Mouse (Mus musculus): ENCODE data around the gene Gm813. TPM values are rescaled to one million over a fixed set of nuclear protein-coding genes. Genes with fewer than 3 reads are reported as not detected.

Gene Gm813
- total and polyA plus RNA-seq, 3 experiments, result not detected

DNA sequence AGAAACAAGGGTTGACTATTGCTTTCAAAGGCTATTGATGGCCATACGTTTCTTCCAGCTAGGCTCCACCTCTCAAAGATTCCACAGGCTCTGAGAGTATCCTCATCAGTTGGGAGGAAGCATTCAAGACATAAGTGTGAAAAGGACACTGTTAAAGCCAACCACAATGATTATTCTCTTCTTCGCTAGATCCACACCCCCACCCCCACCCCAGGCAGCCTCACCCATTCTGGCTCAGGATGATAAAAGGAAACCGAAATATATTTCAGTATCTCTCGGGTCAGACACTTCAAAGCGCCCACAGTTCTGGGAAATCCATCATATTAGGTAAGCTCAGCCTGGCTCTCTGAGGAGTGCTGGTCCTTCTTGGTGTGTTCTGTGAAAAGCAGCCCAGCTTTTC lies 45.0 kb upstream of the Gm813 start:
- H3K79me2 ChIP-seq (replicated peaks; ENCODE audit: control insufficient read depth, extremely low read depth, insufficient read depth, poor library complexity, severe bottlenecking), result no peaks in the 10 kb centered on the region
- H3K4me3 ChIP-seq (replicated peaks in 1 of 3; ENCODE audit: low read depth in 2 of 3, low read length in 2 of 3, poor library complexity in 1 of 3), result no peak overlapping the region
- no peak for TF ChIP-seq TBP (conservative IDR thresholded peaks at IDR 0.05; ENCODE audit: low read depth, low read length)
- no peak for TF ChIP-seq HCFC1 (IDR thresholded peaks at IDR 0.05; ENCODE audit: low read depth, low read length)
- no peak for TF ChIP-seq USF1 (IDR thresholded peaks at IDR 0.05; ENCODE audit: low read depth, low read length)
- TF ChIP-seq ZNF384 (IDR thresholded peaks at IDR 0.05; ENCODE audit: low read depth, low read length), result no peak
- TF ChIP-seq ZC3H11A (IDR thresholded peaks at IDR 0.05; ENCODE audit: low read depth, low read length), result no peak
- TF ChIP-seq SMC3 (IDR thresholded peaks at IDR 0.05; ENCODE audit: low read depth, low read length), result no peak; the same call in 1 of the 2 replicates
- no peak for TF ChIP-seq JUN (IDR thresholded peaks at IDR 0.05; ENCODE audit: insufficient read depth, low read depth, low read length)
- TF ChIP-seq UBTF (IDR thresholded peaks at IDR 0.05; ENCODE audit: low read depth, low read length), result no peak
- no peak for TF ChIP-seq RCOR1 (conservative IDR thresholded peaks at IDR 0.05; ENCODE audit: low read depth, low read length)
- TF ChIP-seq MAFK (IDR thresholded peaks at IDR 0.05; ENCODE audit: insufficient replicate concordance, low read length), result no peak
- TF ChIP-seq IRF4 (IDR thresholded peaks at IDR 0.05; ENCODE audit: low read depth, low read length), result no peak
- no peak for TF ChIP-seq BHLHE40 (IDR thresholded peaks at IDR 0.05; ENCODE audit: low read depth, low read length)
- TF ChIP-seq MYC (IDR thresholded peaks at IDR 0.05; ENCODE audit: low read depth, low read length), result no peak
- TF ChIP-seq SIN3A (IDR thresholded peaks at IDR 0.05; ENCODE audit: low read length), result no peak
- TF ChIP-seq MAZ (IDR thresholded peaks at IDR 0.05; ENCODE audit: low read depth, low read length), result no peak
- no peak for TF ChIP-seq POLR2A (IDR thresholded peaks at IDR 0.05; ENCODE audit: low read depth, low read length)
- TF ChIP-seq CHD1 (IDR thresholded peaks at IDR 0.05; ENCODE audit: low read depth, low read length), result no peak
- no peak for TF ChIP-seq TCF12 (IDR thresholded peaks at IDR 0.05; ENCODE audit: low read depth, low read length)
- no peak for TF ChIP-seq CTCF (conservative IDR thresholded peaks at IDR 0.05 in 1 of 2, IDR thresholded peaks at IDR 0.05 in 1 of 2; ENCODE audit: low read depth in 2 of 2, low read length in 2 of 2)
- TF ChIP-seq ZKSCAN1 (IDR thresholded peaks at IDR 0.05; ENCODE audit: borderline replicate concordance, low read depth, low read length), result no peak
- no peak overlapping the region for H3K9ac ChIP-seq (ENCODE audit: insufficient read depth, low read depth)
- H3K9me3 ChIP-seq (replicated peaks; ENCODE audit: low read length), result no peaks in the 10 kb centered on the region
- no peak overlapping the region for H3K4me2 ChIP-seq (ENCODE audit: insufficient read depth, low read depth, poor library complexity, severe bottlenecking)
- peaks cover 2% of the 10 kb centered on the region for H3K27me3 ChIP-seq (replicated peaks)
- no peaks in the 10 kb centered on the region for H3K4me1 ChIP-seq (ENCODE audit: control insufficient read depth in 1 of 2, insufficient read depth in 2 of 2)
- in situ Hi-C loops (cut with MboI; ENCODE audit: low pct_ligation_motif_present, low pct_unique_long_range_greater_than_20kb, low sequenced_read_pairs), result loop anchor here (5.0 to 25.0 kb wide), 4 partner anchors 210 to 1000 kb away; partner anchors contain the start of gene Gabrr3
- dilution Hi-C loops (cut with MboI; ENCODE audit: extremely low pct_ligation_motif_present, extremely low pct_unique_long_range_greater_than_20kb, low sequenced_read_pairs), result no loop called here
- H3K27ac ChIP-seq (ENCODE audit: insufficient read depth, low read depth), result no peak overlapping the region
- no peaks in the 10 kb centered on the region for H3K36me3 ChIP-seq (replicated peaks in 1 of 2; ENCODE audit: control insufficient read depth in 1 of 2, insufficient read depth in 1 of 2, low read length in 1 of 2)
- DNase-seq (ENCODE audit: extremely low read depth), result no peak

DNA sequence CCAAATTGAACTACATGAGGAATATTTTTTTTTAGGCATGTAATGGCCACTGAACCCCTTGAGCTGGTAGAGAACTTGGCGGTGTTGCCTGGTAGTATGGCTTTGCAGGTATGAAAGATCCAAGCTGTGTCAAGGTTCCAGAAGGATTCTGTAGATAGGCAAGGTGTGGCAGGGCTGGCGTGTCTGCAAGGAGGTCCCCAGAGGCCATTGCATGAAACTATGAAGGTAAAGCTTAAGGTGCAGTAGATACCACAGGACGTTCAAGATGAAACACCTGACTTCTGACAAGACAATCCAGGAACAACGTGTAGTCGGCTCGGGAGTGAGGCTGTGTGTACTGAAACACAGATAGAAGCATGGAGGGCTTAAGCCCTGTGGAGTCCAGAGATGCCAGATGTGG lies 41.9 kb upstream of the Gm813 start:
- no peak overlapping the region for H3K4me3 ChIP-seq (replicated peaks in 1 of 3; ENCODE audit: low read depth in 2 of 3, low read length in 2 of 3, poor library complexity in 1 of 3)
- DNase-seq (ENCODE audit: extremely low read depth), result no peak
- dilution Hi-C loops (cut with MboI; ENCODE audit: extremely low pct_ligation_motif_present, extremely low pct_unique_long_range_greater_than_20kb, low sequenced_read_pairs), result no loop called here
- in situ Hi-C loops (cut with MboI; ENCODE audit: low pct_ligation_motif_present, low pct_unique_long_range_greater_than_20kb, low sequenced_read_pairs), result loop anchor here (25.0 kb wide), 2 partner anchors 754 to 996 kb away; partner anchors contain the start of gene Gabrr3
- no peaks in the 10 kb centered on the region for H3K36me3 ChIP-seq (replicated peaks in 1 of 2; ENCODE audit: control insufficient read depth in 1 of 2, insufficient read depth in 1 of 2, low read length in 1 of 2)
- no peak overlapping the region for H3K4me2 ChIP-seq (ENCODE audit: insufficient read depth, low read depth, poor library complexity, severe bottlenecking)
- H3K27ac ChIP-seq (ENCODE audit: insufficient read depth, low read depth), result no peak overlapping the region
- TF ChIP-seq ZKSCAN1 (IDR thresholded peaks at IDR 0.05; ENCODE audit: borderline replicate concordance, low read depth, low read length), result no peak
- TF ChIP-seq IRF4 (IDR thresholded peaks at IDR 0.05; ENCODE audit: low read depth, low read length), result no peak
- TF ChIP-seq CTCF (conservative IDR thresholded peaks at IDR 0.05 in 1 of 2, IDR thresholded peaks at IDR 0.05 in 1 of 2; ENCODE audit: low read depth in 2 of 2, low read length in 2 of 2), result no peak
- TF ChIP-seq CHD2 (IDR thresholded peaks at IDR 0.05; ENCODE audit: low read length), result no peak
- no peak for TF ChIP-seq ZC3H11A (IDR thresholded peaks at IDR 0.05; ENCODE audit: low read depth, low read length)
- TF ChIP-seq USF1 (IDR thresholded peaks at IDR 0.05; ENCODE audit: low read depth, low read length), result no peak
- no peak for TF ChIP-seq USF2 (conservative IDR thresholded peaks at IDR 0.05; ENCODE audit: low read depth, low read length)
- TF ChIP-seq SMC3 (IDR thresholded peaks at IDR 0.05; ENCODE audit: low read depth, low read length), result no peak
- no peak for TF ChIP-seq JUND (conservative IDR thresholded peaks at IDR 0.05; ENCODE audit: low read depth, low read length)
- TF ChIP-seq ELF1 (IDR thresholded peaks at IDR 0.05; ENCODE audit: low read depth, low read length), result no peak
- no peak for TF ChIP-seq HCFC1 (IDR thresholded peaks at IDR 0.05; ENCODE audit: low read depth, low read length)
- TF ChIP-seq RAD21 (IDR thresholded peaks at IDR 0.05; ENCODE audit: low read depth, low read length), result no peak
- TF ChIP-seq MAFK (IDR thresholded peaks at IDR 0.05; ENCODE audit: insufficient replicate concordance, low read length), result no peak
- TF ChIP-seq CHD1 (IDR thresholded peaks at IDR 0.05; ENCODE audit: low read depth, low read length), result no peak
- TF ChIP-seq EP300 (IDR thresholded peaks at IDR 0.05; ENCODE audit: low read length), result no peak
- no peak for TF ChIP-seq ZMIZ1 (IDR thresholded peaks at IDR 0.05; ENCODE audit: low read depth, low read length)
- H3K27me3 ChIP-seq (replicated peaks), result peaks cover 2% of the 10 kb centered on the region
- no peaks in the 10 kb centered on the region for H3K4me1 ChIP-seq (ENCODE audit: control insufficient read depth in 1 of 2, insufficient read depth in 2 of 2)
- H3K79me2 ChIP-seq (replicated peaks; ENCODE audit: control insufficient read depth, extremely low read depth, insufficient read depth, poor library complexity, severe bottlenecking), result no peaks in the 10 kb centered on the region
- no peak overlapping the region for H3K9ac ChIP-seq (ENCODE audit: insufficient read depth, low read depth)
- no peaks in the 10 kb centered on the region for H3K9me3 ChIP-seq (replicated peaks; ENCODE audit: low read length)

All from CH12.LX (cell line).